Mouse (Mus musculus) splenic B cell, adult 2 months (primary cell): ENCODE measurements around the gene Csrnp1.
A peak's percentile ranks its signal among the peaks of the same experiment; 100 is the strongest.

Source experiments
- DNase-seq: peaks from one replicate; pipeline ENCODE4 v3.0.0-alpha.2; 2011; ENCODE audit warnings: low read depth, low spot score
- H3K27me3 ChIP-seq: 2 replicates; pipeline ENCODE4 v1.6.1; 2012; ENCODE audit warnings: mild to moderate bottlenecking, low read length, moderate library complexity, mixed read lengths; ENCODE audit not compliant: control insufficient read depth, poor library complexity, insufficient read depth, severe bottlenecking
- H3K36me3 ChIP-seq: 2 replicates; pipeline ENCODE4 v1.6.1; 2012; ENCODE audit warnings: mild to moderate bottlenecking, low read length, moderate library complexity, mixed read lengths; ENCODE audit not compliant: control insufficient read depth, poor library complexity, insufficient read depth, severe bottlenecking

Csrnp1 gene

GRCm38 (mm10) chr9:119975286-119975685 is 9.2 kb downstream of the Csrnp1 start:
- no peak for DNase-seq
- peaks cover 13% of the 10 kb centered on the region for H3K36me3 ChIP-seq

GRCm38 (mm10) chr9:119974609-119975008 is 9.8 kb downstream of the Csrnp1 start:
- Histone ChIP-seq H3K36me3 (peaks cover 13% of the 10 kb centered on the region), H3K27me3 (no peaks in the 10 kb centered on the region)
- peak; percentile 60 for DNase-seq

More at GRCm38 (mm10) chr9:119975286-119975685, 9.2 kb downstream of the Csrnp1 start:
- H3K27me3 ChIP-seq = no peaks in the 10 kb centered on the region

DNA sequence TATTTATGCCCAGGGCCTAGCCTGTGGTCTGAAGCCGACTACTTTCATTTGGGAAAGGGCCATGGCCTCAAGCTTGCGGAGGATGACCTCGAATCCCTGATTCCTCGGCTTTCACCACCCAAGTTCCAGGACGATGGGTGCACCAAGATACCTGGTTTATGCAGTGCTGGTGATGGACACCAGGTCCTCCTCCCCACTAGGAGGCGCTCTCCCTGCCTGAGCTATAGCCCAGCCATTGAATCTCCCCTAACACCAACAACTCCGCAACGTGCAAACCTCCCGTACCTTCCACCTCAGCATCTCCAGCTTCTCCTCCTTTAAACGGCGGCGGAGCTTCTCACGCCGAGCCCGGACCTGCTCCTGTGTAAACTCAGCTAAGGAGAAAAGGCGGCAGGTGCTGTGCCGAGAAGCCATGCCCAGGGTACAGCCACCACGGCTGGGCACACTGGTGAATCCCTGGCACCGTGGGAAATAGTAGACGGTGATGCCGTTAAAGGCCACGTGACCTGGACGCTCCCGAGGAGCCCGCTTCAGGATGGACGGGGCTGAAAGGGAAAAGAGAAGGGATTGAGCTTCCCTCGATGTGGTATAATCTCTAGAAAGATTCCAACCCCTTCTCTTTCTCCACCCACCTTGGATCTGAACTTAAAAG is 10.5 kb downstream of the Csrnp1 start:
- Histone ChIP-seq H3K36me3 (peaks cover 13% of the 10 kb centered on the region), H3K27me3 (no peaks in the 10 kb centered on the region)
- DNase-seq = peak; percentile 73

DNA sequence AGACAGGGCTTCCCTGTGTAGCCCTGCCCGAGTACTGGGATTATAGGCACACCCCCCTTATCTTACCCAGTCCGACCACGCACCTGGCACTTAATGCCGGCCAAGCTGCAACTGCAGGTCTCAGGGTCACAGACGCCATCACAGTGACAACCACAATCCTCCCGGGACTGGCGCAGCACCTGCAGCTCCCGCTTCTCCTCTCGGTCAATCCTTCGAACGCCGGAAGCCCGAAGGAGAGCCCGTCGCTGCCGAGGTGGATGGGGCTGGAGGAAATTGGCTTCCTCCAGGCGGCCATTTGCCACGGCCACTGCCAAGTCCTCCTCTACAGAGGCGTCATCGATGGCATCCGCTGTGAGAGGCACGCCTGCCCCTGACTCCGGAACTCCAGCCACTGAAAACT is 11.2 kb downstream of the Csrnp1 start:
- Histone ChIP-seq H3K36me3 (peaks cover 13% of the 10 kb centered on the region), H3K27me3 (no peaks in the 10 kb centered on the region)
- DNase-seq = no peak

- Histone ChIP-seq H3K36me3 (peaks cover 13% of the 10 kb centered on the region), H3K27me3 (no peaks in the 10 kb centered on the region)
- no peak for DNase-seq
Measured at GRCm38 (mm10) chr9:119972582-119972981, 11.9 kb downstream of the Csrnp1 start.

DNA sequence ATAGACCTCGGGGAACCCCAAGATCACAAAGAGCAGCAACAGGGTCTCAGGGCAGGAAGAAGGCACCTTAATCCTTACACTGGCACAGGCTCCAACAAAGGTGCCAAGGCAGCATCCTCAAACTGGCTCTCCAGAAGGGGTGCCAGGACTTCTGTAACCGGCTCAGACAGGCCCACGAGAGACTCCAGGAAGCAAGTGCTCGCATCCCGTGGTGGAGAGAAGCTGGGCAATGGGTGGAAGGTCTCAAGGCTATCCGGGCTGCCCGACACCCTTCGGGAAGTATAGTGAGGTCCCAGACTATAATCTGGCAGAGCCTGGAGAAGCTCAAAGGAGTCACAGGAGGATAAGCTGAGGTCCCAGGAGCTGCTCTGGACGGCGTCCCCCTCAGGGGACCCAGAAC is 12.3 kb downstream of the Csrnp1 start:
- H3K36me3 ChIP-seq = peaks cover 13% of the 10 kb centered on the region
- H3K27me3 ChIP-seq = no peaks in the 10 kb centered on the region
- no peak for DNase-seq

GRCm38 (mm10) chr9:119970763-119971656 is 13.4 kb downstream of the Csrnp1 start:
- peak; percentile 48 for DNase-seq
- H3K36me3 ChIP-seq = peaks cover 13% of the 10 kb centered on the region

DNA sequence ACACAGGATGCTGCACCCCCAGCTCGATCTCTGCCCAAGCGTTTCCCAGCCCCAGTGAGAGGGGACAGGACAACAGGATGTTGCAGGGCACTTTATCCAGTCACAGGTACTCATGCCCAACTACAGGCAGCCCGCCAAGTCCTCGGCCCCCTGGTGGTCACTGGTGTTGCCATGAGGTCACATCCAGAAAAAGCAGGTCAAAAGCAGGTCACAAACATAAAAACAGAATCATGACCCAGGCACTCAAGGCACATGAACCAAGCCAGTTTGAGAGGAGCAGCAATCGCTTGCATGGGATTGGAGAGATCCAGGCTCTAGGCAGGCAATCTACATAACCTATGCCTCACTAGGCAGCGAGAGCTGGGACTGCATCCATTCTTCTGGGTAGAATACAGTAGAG is 14.2 kb downstream of the Csrnp1 start:
- DNase-seq = peak; percentile 70
- Histone ChIP-seq H3K36me3 (peaks cover 13% of the 10 kb centered on the region), H3K27me3 (no peaks in the 10 kb centered on the region)

More at GRCm38 (mm10) chr9:119970763-119971656, 13.4 kb downstream of the Csrnp1 start:
- H3K27me3 ChIP-seq = no peaks in the 10 kb centered on the region

- no peak for DNase-seq
- H3K36me3 ChIP-seq = peaks cover 13% of the 10 kb centered on the region
Measured at GRCm38 (mm10) chr9:119969811-119970210, 14.6 kb downstream of the Csrnp1 start.

DNA sequence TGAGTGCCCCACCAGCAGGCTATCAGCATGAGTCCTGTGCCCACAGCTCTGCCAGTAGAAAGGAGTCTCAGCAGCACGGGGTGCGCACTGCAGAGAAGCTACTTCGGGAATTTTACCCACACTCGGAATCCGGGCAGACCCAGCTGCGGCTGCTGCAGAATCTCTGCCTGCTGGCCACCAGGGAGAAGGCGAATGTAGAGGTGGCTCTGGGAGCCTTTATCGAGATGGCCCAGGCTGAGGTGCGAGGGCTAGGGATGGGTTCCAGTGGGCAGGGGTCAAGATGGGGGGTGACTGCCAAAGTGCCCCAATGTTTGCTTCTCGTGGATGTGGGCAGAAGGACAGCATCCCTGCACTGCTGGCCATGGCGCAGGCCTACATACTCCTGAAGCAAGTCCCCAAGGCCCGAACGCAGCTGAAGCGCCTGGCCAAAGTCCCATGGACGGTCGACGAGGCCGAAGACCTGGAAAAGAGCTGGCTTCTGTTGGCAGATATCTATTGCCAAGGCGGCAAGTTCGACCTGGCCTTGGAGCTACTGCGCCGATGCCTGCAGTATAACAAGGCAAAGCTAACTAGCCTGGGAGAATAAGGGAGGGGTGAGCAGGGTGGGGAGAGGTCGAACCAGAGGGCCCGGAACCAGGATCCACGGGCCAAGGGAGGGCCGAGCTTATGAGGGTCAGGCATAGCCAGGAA is 18.1 kb downstream of the Csrnp1 start:
- DNase-seq = no peak
- Histone ChIP-seq H3K36me3 (no peaks in the 10 kb centered on the region), H3K27me3 (no peaks in the 10 kb centered on the region)

More at GRCm38 (mm10) chr9:119969811-119970210, 14.6 kb downstream of the Csrnp1 start:
- no peaks in the 10 kb centered on the region for H3K27me3 ChIP-seq

DNA sequence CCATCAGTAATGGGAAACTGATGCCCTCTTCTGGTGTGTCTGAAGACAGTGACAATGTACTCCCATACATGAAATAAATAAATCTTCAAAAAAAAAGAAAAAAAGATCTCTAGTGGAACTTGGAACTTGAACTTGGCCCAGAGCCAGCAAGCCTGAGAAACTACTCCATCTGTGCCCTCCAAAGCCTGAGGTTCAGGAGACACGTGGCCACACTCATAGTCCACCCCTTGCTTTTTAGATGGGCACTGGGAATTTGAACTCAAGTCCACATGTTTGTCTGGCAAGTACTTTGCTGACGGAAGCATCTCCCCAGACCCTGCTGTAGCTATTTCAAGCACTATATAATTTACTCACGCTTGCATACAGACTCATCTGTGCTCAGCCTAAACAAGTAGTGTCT is 19.3 kb downstream of the Csrnp1 start:
- Histone ChIP-seq H3K36me3 (no peaks in the 10 kb centered on the region), H3K27me3 (no peaks in the 10 kb centered on the region)
- DNase-seq = no peak

DNA sequence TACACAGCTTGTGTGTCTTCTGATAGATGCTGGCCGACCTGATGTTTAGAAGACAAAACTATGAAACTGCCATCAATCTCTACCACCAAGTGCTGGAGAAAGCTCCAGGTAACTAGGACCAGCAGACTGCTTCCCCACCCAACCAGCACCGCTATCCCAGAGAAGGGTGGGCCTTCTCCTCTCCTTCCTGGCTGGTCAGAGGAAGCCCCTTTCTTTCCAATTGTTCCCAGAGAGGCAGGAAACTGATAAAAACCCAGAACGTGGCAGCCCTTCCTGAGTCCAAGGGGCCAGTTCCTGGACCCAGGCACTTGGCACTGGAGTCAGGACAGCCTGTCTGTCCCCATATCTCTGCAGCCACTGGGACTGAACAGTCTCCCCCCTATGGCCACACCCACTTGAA is 20.3 kb downstream of the Csrnp1 start:
- Histone ChIP-seq H3K36me3 (no peaks in the 10 kb centered on the region), H3K27me3 (no peaks in the 10 kb centered on the region)
- no peak for DNase-seq

DNA sequence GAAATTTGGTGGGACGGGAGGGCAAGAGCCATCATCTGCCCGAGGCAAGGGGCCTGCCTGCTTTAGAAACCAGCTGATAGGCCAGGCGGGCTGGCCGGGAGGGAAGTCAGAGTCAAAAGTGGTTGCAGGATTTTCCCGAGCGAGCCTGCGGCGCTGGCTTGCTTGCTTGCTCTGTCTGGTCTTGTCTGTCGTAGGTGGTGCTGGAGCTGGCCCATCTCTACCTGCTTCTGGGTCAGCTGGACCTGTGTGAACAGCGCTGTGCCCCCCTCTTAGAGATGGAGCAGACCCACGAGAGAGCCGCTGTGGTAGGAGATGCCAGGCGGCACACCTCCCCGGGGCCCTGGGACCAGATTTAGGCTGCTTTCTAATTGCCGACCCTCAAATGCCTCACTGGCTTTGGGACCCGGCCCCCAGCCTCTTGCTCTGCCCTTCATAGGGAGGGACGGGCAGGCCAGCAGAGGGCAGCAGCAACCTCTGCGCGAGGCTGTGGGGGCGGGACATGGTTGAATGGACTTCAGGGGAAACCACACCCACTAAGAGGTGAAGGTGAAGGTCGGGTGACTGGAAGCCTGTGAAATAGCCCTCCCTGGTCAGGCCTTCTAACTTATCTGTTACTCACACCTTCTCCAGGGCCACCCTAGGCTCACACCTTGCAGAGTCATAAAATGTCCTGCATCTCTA is 21.3 kb downstream of the Csrnp1 start:
- no peaks in the 10 kb centered on the region for H3K27me3 ChIP-seq
- no peaks in the 10 kb centered on the region for H3K36me3 ChIP-seq
- DNase-seq = peak; percentile 92

DNA sequence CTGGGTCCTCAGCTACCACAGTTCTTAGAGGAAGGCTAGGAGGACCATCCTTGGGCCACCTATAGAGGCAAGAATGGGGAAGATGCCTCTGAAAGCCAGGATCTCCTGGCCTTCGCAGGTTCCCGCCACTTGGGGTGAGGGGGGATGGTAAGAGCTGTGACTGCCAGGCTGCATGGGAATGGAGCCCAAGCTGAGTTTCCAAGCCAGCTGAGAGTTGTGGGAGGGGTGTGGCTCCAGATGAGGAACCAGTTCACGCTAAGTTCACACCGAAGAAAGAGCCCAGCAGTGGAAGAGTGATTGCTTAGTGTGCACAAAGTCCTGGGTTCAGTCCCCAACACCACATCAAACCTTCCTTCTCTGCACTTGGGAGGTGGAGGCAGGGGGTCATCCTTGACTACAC is 22.2 kb downstream of the Csrnp1 start:
- H3K27me3 ChIP-seq = no peaks in the 10 kb centered on the region
- DNase-seq = no peak
- H3K36me3 ChIP-seq = no peaks in the 10 kb centered on the region
